Mouse (Mus musculus) brain, embryonic 14.5 days (tissue): ENCODE data around the gene Tlx3.

Experiments used
- CTCF ChIP-seq: fragments of 200-500 bp; IDR thresholded peaks from 2 replicates; pipeline ENCODE4 v1.5.1; 2012; ENCODE audit warnings: inconsistent platforms, mild to moderate bottlenecking, moderate library complexity, borderline replicate concordance; ENCODE audit not compliant: insufficient read depth, insufficient read length; ENCODE audit errors: extremely low read depth
- POLR2A ChIP-seq: fragments of 200-500 bp; IDR thresholded peaks from 2 replicates; pipeline ENCODE4 v1.6.1; 2012; ENCODE audit warnings: mild to moderate bottlenecking, inconsistent platforms, borderline replicate concordance; ENCODE audit not compliant: poor library complexity, insufficient read depth, insufficient read length, severe bottlenecking; ENCODE audit errors: extremely low read depth

DNA sequence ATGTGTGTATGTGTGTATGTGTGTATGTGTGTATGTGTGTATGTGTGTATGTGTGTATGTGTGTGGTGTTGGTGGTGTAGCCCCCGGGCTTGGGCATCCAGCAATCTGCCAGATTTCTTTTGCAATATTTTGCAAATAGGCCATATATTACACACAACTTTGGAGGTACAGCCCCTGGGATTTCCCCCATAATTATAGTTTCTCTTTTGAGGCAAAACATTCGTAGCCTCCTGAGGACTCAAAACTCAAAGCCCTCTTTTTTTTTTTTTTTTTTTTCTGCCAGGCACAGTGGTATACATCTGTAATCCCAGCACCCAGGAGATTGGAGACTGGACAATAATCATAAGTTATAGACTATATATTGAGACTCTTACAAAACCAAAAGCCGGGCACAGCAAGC, 21.6 kb downstream of the Tlx3 start:
- no peak for TF ChIP-seq CTCF
- TF ChIP-seq POLR2A: no peak
